Mouse (Mus musculus) cerebellum, adult 9-11 months (tissue): ENCODE data around the gene Ms4a6c.
"Not testable (repeated sequence)": the region's sequence is repeated elsewhere in the genome, so short reads cannot be mapped to it uniquely, and the experiment has no call there.

Experiments used
- DNase-seq: peaks from one replicate; pipeline ENCODE4 v3.0.0; 2022

Gene Ms4a6c

GRCm38 (mm10) chr19:11504857-11505256, 35.7 kb downstream of the Ms4a6c start:
- DNase-seq: no peak

GRCm38 (mm10) chr19:11513458-11513857, 44.3 kb downstream of the Ms4a6c start:
- no peak for DNase-seq

- no peak for DNase-seq
Observed at GRCm38 (mm10) chr19:11516246-11516645, 47.1 kb downstream of the Ms4a6c start, which contains the start of gene Ms4a6b. Gene Ms4a6b (plus strand): TSS chr19:11516512.

GRCm38 (mm10) chr19:11516845-11517244, 47.7 kb downstream of the Ms4a6c start:
- no peak for DNase-seq

- DNase-seq: not testable (repeated sequence)
Observed at GRCm38 (mm10) chr19:11517373-11517772, 48.2 kb downstream of the Ms4a6c start.

- DNase-seq: not testable (repeated sequence)
Observed at GRCm38 (mm10) chr19:11518356-11518755, 49.2 kb downstream of the Ms4a6c start.

- DNase-seq: no peak
Observed at GRCm38 (mm10) chr19:11520146-11520545, 51.0 kb downstream of the Ms4a6c start.
